Mouse (Mus musculus): ENCODE data around the gene Slitrk1. TPM values are rescaled to one million over a fixed set of nuclear protein-coding genes. Genes with fewer than 3 reads are reported as not detected.

The Slitrk1 gene
- 14.3 and 16.2 TPM in 2 replicates for polyA plus RNA-seq (2016; fragmentation: Nextera tagmentation; extraction: Ambion mirVana)

DNA sequence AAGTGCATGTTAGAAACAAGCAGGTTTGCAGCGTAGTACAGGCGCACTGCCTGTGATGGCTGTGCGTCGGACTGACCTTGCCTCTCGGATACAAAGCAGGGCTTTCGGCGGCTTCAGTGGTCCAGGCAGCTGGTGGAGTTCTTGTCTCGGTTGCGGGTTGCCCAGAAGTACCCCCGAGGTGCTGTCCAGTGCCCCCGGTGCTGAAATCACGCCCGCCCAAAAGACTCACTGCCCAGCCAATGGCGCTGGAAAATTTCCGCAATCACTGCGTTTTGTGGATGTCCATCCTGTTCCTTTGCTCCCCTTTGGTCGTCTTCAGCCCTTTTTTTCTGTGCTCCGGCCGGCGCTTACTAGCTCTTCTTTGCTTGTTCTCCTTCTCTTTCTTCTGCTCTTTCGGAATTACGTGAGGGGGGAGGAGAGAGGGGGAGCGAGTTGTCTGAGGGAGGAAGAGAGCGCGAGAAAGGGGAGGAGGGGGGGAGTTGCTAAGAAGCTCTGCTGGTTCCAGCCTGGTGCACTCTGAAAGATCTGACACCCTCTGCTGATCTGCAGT is at the start of gene Slitrk1:
Slitrk1 (minus strand) TSS at position 445 of the 550 bp plus-strand sequence.
- Histone ChIP-seq H3K4me1 (peaks cover 30% of the 10 kb centered on the region), H3K27ac (replicated peaks) (peak within 1 kb of the TSS; percentile 90), H3K9ac (replicated peaks) (peak within 1 kb of the TSS; percentile 68), H3K36me3 (no peaks in the 10 kb centered on the region), H3K4me2 (replicated peaks) (peak within 1 kb of the TSS; percentile 85), H3K4me3 (peak within 1 kb of the TSS; percentile 69), H3K9me3 (no peaks in the 10 kb centered on the region), H3K27me3 (peaks cover 8% of the 10 kb centered on the region; the same call in 1 of the 2 replicates)
- peak; percentile 75 for ATAC-seq (ENCODE audit: low FRiP score, low read depth)
- WGBS, result 2% methylated on average over 22 of the region's 25 CpGs

DNA sequence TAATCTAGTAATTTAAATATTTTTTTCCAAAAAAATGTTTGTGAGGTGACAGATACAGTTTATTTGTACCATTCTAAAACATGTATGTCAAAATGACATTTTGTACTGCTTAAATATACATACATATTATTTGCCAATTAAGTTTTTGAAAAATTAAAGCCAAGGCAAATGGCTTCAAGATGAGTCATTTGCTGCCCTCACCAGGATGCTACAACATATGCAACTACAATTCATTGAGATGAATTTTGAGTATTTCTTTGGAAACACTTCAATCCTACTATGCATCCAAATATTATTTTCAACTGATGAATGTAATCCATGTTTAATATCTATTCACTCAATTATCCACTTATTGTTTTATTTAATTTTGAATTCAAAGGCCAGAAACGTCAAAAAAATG is 21.8 kb upstream of the Slitrk1 start:
- Histone ChIP-seq H3K9ac (replicated peaks) (no peak overlapping the region), H3K36me3 (no peaks in the 10 kb centered on the region), H3K4me1 (no peaks in the 10 kb centered on the region), H3K9me3 (no peaks in the 10 kb centered on the region), H3K27me3 (no peaks in the 10 kb centered on the region), H3K27ac (replicated peaks) (no peak overlapping the region), H3K4me2 (replicated peaks) (no peak overlapping the region), H3K4me3 (no peak overlapping the region)
- 80% methylated on average over 1 of the region's 1 CpGs for WGBS
- no peak for ATAC-seq (ENCODE audit: low FRiP score, low read depth)

DNA sequence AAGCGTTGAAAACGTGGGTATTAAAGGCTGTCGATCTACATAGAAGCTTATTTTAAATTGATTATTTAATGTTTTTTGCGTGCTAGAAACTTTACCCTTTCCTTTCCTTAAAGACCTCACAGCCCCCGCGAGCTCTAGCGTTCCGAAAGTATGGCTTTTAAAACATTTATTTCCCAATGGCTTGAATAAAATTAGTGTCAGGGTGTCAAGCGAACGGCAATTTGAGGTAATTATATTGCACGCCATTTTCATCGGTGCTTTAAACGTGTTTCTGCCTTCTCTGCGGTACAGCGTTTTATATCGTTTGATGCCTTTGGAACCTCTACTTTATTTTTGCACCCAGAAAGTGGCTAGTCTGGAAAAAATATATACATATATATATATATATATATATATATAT is 378 bp upstream of the Slitrk1 start:
- H3K9ac ChIP-seq (replicated peaks), result peak overlapping the region; percentile 68; the same call in 1 of the 2 replicates
- peak overlapping the region; percentile 85 for H3K4me2 ChIP-seq (replicated peaks)
- 9% methylated on average over 16 of the region's 16 CpGs for WGBS
- ATAC-seq (ENCODE audit: low FRiP score, low read depth), result no peak
- peaks cover 8% of the 10 kb centered on the region; the same call in 1 of the 2 replicates for H3K27me3 ChIP-seq
- H3K36me3 ChIP-seq, result no peaks in the 10 kb centered on the region
- no peaks in the 10 kb centered on the region for H3K9me3 ChIP-seq
- H3K4me3 ChIP-seq, result peak overlapping the region; percentile 69
- H3K4me1 ChIP-seq, result peaks cover 26% of the 10 kb centered on the region
- H3K27ac ChIP-seq (replicated peaks), result peak overlapping the region; percentile 90

DNA sequence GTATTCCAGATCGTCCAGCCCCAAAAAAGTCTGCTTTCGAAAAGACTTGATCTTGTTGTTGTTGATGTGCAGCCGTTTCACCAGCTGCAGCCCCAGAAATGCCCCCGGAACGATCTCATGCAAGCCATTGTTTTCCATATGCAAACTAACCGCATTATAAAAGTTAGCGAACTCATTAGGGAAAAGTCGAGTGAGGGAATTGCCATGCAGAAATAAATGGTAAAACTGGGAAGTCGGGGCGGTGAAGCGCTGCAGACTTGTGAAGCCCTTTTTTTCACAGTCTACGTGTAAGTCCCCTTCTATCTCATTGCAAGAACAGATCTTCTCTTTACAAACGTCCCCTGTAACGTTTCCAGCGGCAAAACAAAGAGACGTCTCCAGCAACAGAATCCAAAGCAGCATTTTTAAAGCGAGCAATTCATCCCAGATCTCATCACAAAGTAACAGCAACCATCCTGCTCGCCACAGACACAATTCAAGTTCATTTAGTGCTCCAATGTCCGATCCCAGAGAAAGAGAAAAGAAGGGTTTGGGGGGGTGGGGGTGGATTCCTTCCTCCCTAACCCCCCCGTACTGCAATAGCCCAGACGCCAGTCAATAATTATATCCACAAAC is 975 bp downstream of the Slitrk1 start:
- WGBS, result under 1% methylated on average over 21 of the region's 21 CpGs
- Histone ChIP-seq H3K4me3 (peak overlapping the region; percentile 69), H3K9me3 (no peaks in the 10 kb centered on the region), H3K4me2 (replicated peaks) (peak overlapping the region; percentile 85), H3K27me3 (peaks cover 8% of the 10 kb centered on the region; the same call in 1 of the 2 replicates), H3K4me1 (peaks cover 30% of the 10 kb centered on the region), H3K9ac (replicated peaks) (peak overlapping the region; percentile 68), H3K27ac (replicated peaks) (peak overlapping the region; percentile 90), H3K36me3 (no peaks in the 10 kb centered on the region)
- no peak for ATAC-seq (ENCODE audit: low FRiP score, low read depth)

DNA sequence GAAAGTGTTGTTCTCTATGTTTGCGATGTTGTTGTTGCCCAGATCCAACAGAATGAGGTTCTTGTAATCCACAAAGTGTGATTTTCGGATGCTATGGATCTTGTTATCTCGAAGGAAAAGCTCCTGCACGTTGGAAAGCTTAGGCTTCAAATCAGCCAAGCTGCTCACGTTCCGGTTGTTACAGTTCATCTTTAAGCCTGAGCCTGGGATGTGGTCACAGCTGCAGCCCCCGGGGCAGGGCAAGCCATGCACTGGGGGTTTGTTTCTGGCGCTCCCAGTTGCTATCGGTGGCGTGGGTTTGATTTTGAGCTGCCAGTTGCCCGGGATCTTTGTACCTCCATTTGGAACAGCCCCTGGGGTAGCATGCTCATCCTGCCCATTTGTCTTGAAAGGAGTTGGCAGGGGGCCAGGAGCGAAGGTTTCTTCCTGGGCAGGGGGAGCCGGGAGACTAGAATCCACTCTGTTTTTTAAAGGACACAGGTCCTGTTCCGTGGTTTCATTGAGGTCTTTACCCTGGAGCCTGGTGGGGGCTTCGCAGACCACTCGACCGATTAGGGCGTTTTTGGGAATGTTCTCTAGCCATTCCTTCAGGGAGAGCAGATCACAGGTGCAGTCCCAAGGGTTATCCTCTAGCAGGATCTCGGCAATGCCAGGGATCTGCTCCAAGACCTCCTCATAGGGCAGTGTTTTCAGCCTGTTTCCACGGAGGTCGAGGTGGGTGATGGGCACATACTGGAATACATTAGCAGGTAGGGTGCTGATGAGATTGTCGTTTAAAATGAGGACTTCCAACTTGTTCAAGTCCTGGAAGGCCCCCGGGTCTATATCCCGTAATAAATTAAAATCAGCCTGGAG is 1.7 kb downstream of the Slitrk1 start:
- Histone ChIP-seq H3K36me3 (no peaks in the 10 kb centered on the region), H3K4me3 (peak overlapping the region; percentile 69), H3K4me1 (peaks cover 30% of the 10 kb centered on the region), H3K4me2 (replicated peaks) (peak overlapping the region; percentile 85), H3K27me3 (peaks cover 8% of the 10 kb centered on the region; the same call in 1 of the 2 replicates), H3K27ac (replicated peaks) (peak overlapping the region; percentile 90), H3K9ac (replicated peaks) (peak overlapping the region; percentile 68), H3K9me3 (no peaks in the 10 kb centered on the region)
- WGBS, result under 1% methylated on average over 24 of the region's 24 CpGs
- peak; percentile 53 for ATAC-seq (ENCODE audit: low FRiP score, low read depth)

DNA sequence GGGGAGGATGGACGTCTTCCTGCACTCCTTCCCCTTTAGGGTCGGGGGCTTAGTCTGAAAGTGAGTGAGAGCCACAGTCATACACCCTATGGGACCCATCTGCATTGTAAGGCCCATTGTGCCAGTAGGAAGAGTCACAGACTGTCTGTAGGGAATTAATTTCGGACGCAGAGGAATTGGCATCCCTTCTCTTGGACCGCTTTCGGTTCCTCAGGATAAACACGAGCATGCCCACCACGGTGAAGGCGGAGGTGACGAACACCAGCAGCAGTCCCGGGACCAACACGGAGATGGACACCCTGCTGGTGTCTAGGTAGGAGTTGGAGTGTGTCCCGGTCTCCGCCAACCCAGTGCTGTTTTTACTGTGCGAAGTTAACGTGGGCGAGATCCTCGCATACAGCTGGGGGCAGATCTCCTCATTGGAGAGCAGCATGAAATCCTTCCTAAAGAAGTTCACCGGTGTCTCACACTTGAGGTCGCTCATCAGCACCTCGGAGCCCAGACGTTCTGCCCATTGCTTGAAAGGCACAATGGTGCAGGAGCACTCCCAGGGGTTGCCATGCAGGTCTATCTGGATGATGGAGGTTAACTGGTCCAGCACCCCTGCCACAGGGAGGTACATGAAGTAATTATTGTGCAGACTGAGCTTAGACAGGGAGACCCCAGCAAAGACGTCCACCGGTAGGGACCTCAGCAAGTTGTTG is 2.7 kb downstream of the Slitrk1 start:
- peak; percentile 14 for ATAC-seq (ENCODE audit: low FRiP score, low read depth)
- Histone ChIP-seq H3K4me3 (peak overlapping the region; percentile 69), H3K27ac (replicated peaks) (peak overlapping the region; percentile 90), H3K9ac (replicated peaks) (peak overlapping the region; percentile 68), H3K4me1 (peaks cover 30% of the 10 kb centered on the region), H3K27me3 (peaks cover 8% of the 10 kb centered on the region; the same call in 1 of the 2 replicates), H3K36me3 (no peaks in the 10 kb centered on the region), H3K4me2 (replicated peaks) (peak overlapping the region; percentile 85), H3K9me3 (no peaks in the 10 kb centered on the region)
- under 1% methylated on average over 24 of the region's 24 CpGs for WGBS

DNA sequence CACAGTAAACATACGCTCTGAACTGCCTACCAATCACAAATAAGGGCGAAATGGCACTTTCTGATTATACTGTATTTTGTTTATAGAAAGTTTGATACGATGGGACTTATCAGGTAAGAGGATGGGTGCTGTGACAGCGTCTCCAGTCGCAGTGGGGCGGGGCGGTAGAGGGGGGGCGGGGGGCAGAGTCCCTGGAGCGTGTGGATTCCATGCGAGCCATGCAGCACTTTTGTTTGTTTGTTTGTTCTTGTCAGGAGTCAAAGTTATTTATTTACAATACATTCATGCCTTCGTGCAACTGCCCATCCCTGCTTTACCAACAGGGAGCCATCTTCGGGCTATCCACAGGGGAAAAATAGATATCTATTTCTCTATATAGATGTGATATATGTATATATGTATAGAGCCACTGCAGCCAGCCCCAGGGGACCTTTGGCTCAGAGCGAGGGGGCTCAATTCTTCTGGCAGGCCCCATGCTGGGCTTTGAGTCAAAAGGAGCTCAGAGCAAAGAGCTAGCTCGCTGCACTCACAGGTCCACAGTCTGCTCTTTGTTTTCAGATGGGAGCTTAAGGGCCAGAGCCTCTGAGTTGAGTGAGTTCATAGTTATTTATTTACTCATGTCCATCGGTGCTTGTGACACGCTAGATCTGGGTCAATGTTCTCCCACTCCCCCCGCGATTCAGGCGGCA is 3.4 kb downstream of the Slitrk1 start:
- peaks cover 30% of the 10 kb centered on the region for H3K4me1 ChIP-seq
- peak overlapping the region; percentile 90; the same call in 1 of the 2 replicates for H3K27ac ChIP-seq (replicated peaks)
- peak overlapping the region; percentile 85 for H3K4me2 ChIP-seq (replicated peaks)
- peak; percentile 36 for ATAC-seq (ENCODE audit: low FRiP score, low read depth)
- H3K36me3 ChIP-seq, result no peaks in the 10 kb centered on the region
- WGBS, result 2% methylated on average over 19 of the region's 19 CpGs
- H3K9me3 ChIP-seq, result no peaks in the 10 kb centered on the region
- peak overlapping the region; percentile 69 for H3K4me3 ChIP-seq
- H3K27me3 ChIP-seq, result peaks cover 8% of the 10 kb centered on the region; the same call in 1 of the 2 replicates
- H3K9ac ChIP-seq (replicated peaks), result peak overlapping the region; percentile 59

DNA sequence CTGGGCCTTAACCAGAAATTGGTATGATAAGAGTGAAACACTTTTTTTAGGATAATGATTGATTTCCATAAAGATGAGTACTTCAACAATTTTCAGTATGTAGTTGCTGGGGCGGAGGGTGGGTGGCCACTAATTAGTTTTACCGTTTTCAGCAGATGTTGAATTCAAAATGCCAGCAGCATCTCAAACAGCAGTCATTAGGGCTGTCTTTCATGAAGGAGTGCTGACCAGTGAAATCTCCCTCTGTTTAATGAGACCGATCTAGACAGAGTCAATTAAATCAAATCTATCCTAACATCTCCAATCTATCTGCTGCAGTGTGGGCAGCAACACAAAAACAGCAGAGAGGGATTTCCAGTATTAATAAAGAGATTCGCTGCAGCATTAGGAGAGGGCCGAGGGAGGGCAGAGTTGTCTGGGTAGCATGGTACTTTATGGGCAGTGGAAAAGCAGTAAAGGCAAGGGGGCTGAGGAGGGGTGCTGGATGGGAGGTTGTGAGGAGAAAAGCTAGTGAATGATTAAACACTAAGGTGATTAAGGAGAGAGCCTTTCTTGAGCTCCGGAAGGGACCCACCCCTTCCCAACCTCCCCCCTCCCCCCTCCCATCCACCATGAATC is 4.5 kb downstream of the Slitrk1 start:
- H3K27me3 ChIP-seq, result peaks cover 8% of the 10 kb centered on the region; the same call in 1 of the 2 replicates
- no peaks in the 10 kb centered on the region for H3K9me3 ChIP-seq
- no peaks in the 10 kb centered on the region for H3K36me3 ChIP-seq
- peak overlapping the region; percentile 44; the same call in 1 of the 2 replicates for H3K9ac ChIP-seq (replicated peaks)
- ATAC-seq (ENCODE audit: low FRiP score, low read depth), result peak; percentile 29; the same call in 1 of the 2 replicates
- peaks cover 30% of the 10 kb centered on the region for H3K4me1 ChIP-seq
- H3K27ac ChIP-seq (replicated peaks), result peak overlapping the region; percentile 49; the same call in 1 of the 2 replicates
- WGBS, result 10% methylated on average over 6 of the region's 6 CpGs
- H3K4me3 ChIP-seq, result peak overlapping the region; percentile 25
- H3K4me2 ChIP-seq (replicated peaks), result peak overlapping the region; percentile 85

DNA sequence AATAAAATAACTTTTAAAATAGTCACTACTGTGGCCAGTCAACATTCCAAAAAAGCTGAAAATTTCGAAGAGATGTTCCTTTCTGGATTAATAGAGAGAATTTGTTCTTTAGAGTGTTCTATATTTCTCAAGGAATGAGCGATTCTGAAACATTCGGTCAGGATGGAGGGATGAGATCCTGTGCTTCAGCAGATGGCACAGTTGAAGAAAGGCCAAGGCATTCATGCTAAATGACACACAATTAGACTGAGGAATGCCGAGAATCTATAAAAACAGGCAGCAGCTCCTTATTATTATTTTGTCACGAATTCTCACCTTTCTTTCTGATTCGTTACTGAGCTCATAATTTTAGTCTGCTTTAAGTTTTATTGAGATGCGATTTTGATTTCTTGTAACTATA is 15.4 kb downstream of the Slitrk1 start:
- Histone ChIP-seq H3K4me3 (no peak overlapping the region), H3K4me1 (no peaks in the 10 kb centered on the region), H3K27ac (replicated peaks) (no peak overlapping the region), H3K9ac (replicated peaks) (no peak overlapping the region), H3K36me3 (no peaks in the 10 kb centered on the region), H3K27me3 (no peaks in the 10 kb centered on the region), H3K9me3 (no peaks in the 10 kb centered on the region), H3K4me2 (replicated peaks) (no peak overlapping the region)
- 82% methylated on average over 7 of the region's 7 CpGs for WGBS
- ATAC-seq (ENCODE audit: low FRiP score, low read depth), result no peak

DNA sequence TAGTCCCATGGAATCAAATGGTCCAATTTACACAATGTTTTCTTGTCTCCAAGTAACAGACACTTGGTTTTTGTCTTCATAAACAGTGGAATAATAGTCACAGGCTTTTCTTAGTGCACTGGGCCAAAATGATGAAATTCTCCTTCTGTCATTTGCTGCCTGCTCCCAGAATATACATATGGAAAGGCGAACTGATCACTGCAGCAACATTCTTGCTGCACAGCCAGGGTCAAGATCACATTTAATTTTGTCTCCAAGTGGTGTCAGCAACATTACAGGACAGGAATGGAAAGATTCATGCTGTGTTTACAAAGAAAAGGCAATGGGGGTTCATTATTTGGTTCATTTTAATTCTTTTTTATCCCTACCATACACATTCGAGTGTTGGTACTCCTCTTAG is 18.5 kb downstream of the Slitrk1 start:
- no peaks in the 10 kb centered on the region for H3K27me3 ChIP-seq
- no peaks in the 10 kb centered on the region for H3K4me1 ChIP-seq
- H3K27ac ChIP-seq (replicated peaks), result no peak overlapping the region
- H3K9me3 ChIP-seq, result no peaks in the 10 kb centered on the region
- no peak overlapping the region for H3K4me3 ChIP-seq
- H3K4me2 ChIP-seq (replicated peaks), result no peak overlapping the region
- no peak overlapping the region for H3K9ac ChIP-seq (replicated peaks)
- 67% methylated on average over 2 of the region's 2 CpGs for WGBS
- ATAC-seq (ENCODE audit: low FRiP score, low read depth), result no peak
- no peaks in the 10 kb centered on the region for H3K36me3 ChIP-seq

DNA sequence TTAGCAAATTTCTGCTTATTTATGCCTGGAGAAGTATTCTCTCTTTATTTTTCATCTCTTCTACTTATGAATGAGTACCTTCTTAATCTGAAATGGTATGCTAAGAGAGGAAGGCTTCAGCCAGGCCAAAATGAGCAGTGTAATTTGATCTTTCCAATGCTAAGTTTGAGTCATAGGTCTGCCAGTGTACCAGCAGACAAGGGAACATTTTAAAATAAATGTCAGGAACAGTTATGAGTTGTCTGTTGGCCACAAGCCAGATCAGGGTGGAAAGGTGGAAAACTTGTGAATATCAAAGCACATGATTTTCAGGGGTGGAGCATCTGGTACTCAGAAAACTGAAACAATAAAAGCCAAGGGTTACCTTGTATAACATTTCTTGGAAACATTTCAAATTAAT is 46.1 kb downstream of the Slitrk1 start:
- no peak for ATAC-seq (ENCODE audit: low FRiP score, low read depth)
- Histone ChIP-seq H3K9me3 (no peaks in the 10 kb centered on the region), H3K27ac (replicated peaks) (no peak overlapping the region), H3K9ac (replicated peaks) (no peak overlapping the region), H3K36me3 (no peaks in the 10 kb centered on the region), H3K4me1 (no peaks in the 10 kb centered on the region), H3K4me3 (no peak overlapping the region), H3K4me2 (replicated peaks) (no peak overlapping the region), H3K27me3 (no peaks in the 10 kb centered on the region)
